Mouse (Mus musculus): Measurements from ENCODE around the gene Rab11fip4. TPM values are rescaled to one million over a fixed set of nuclear protein-coding genes. Genes with fewer than 3 reads are reported as not detected.
A peak's percentile ranks its signal among the peaks of the same experiment; 100 is the strongest.

The Rab11fip4 gene
- polyA plus RNA-seq, 1 experiment from 2014 or later: 1.3 TPM

DNA sequence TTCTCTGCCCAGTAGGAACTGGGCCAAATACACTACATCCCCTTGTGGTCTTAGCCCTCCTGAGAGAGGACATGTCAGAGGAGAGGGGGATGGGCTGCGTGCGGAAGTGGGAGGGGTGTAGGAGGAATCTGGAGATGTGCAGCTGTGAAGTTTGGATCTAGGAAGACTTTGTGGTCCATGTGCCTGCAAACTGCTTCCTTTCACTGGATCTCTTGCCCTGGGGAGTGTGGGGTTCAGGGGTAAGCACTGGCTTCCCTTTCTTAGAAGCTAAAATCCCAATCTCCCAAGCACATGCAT, 125.4 kb downstream of the Rab11fip4 start:
- no peak overlapping the region for H3K4me3 ChIP-seq (ENCODE audit: low read length)
- H3K27ac ChIP-seq (ENCODE audit: low read length): no peak overlapping the region
- no peak for ATAC-seq
- no peaks in the 10 kb centered on the region for H3K27me3 ChIP-seq (replicated peaks; ENCODE audit: control insufficient read depth, insufficient read depth, low read length)
- WGBS: 68% methylated on average over 2 of the region's 2 CpGs
- no peaks in the 10 kb centered on the region for H3K9me3 ChIP-seq (ENCODE audit: control insufficient read depth, low read length)
- peaks cover 52% of the 10 kb centered on the region for H3K4me1 ChIP-seq (ENCODE audit: control insufficient read depth, insufficient read depth, low read length)
- no peak overlapping the region for H3K9ac ChIP-seq (ENCODE audit: low read depth, low read length)
- no peaks in the 10 kb centered on the region for H3K36me3 ChIP-seq (ENCODE audit: control insufficient read depth, insufficient read depth, low read length)
- no peak overlapping the region for H3K4me2 ChIP-seq (ENCODE audit: low read depth, low read length)

DNA sequence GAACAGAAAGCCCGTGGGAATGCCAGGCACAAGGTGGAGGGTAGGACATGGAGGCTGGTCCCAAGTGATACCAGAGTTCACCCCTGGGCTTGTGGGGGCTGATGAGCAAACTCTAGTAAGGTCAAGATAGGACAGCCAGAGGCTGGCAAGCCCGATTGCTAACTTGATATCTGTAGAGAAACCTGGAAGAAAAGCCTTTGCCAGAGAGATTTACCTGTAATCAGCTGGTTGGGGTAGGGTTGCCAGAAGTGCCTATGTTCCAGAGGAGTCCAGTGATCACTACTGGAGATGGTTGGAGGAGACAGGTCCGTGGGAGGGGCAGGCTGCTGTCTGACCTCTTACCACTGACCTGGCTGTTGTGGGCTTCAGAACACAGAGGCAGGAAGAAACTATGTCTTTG, 126.3 kb downstream of the Rab11fip4 start:
- Histone ChIP-seq H3K27ac (ENCODE audit: low read length) (no peak overlapping the region), H3K9me3 (ENCODE audit: control insufficient read depth, low read length) (no peaks in the 10 kb centered on the region), H3K4me3 (ENCODE audit: low read length) (no peak overlapping the region), H3K36me3 (ENCODE audit: control insufficient read depth, insufficient read depth, low read length) (no peaks in the 10 kb centered on the region), H3K4me2 (ENCODE audit: low read depth, low read length) (no peak overlapping the region), H3K27me3 (replicated peaks; ENCODE audit: control insufficient read depth, insufficient read depth, low read length) (no peaks in the 10 kb centered on the region), H3K4me1 (ENCODE audit: control insufficient read depth, insufficient read depth, low read length) (peaks cover 50% of the 10 kb centered on the region), H3K9ac (ENCODE audit: low read depth, low read length) (0 out of 2 replicates have a peak overlapping the region, but pooled peaks have one; percentile 22)
- 57% methylated on average over 3 of the region's 3 CpGs for WGBS
- no peak for ATAC-seq

DNA sequence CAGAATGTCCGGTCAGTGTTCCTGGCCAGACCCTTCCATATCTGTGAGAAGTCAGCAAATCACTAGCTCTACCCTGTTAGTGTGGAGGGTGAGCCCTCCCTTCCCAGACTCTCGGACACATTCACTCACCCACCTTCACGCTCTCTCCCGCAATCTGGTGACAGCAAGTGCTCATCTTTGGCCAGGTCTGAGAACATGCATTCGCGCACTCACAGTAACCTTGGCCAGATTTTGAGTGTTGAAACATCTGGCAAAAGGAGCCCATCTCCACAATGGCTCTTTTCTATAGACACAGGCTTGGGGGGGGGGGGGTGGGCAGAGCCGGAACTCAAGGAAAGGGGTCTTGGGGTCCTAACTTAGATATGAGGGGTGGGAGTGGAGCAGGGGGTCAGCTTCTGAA, 126.8 kb downstream of the Rab11fip4 start:
- H3K4me2 ChIP-seq (ENCODE audit: low read depth, low read length): no peak overlapping the region
- no peak overlapping the region for H3K4me3 ChIP-seq (ENCODE audit: low read length)
- H3K27me3 ChIP-seq (replicated peaks; ENCODE audit: control insufficient read depth, insufficient read depth, low read length): no peaks in the 10 kb centered on the region
- H3K9me3 ChIP-seq (ENCODE audit: control insufficient read depth, low read length): no peaks in the 10 kb centered on the region
- no peak for ATAC-seq
- no peak overlapping the region for H3K27ac ChIP-seq (ENCODE audit: low read length)
- peaks cover 46% of the 10 kb centered on the region for H3K4me1 ChIP-seq (ENCODE audit: control insufficient read depth, insufficient read depth, low read length)
- no peak overlapping the region for H3K9ac ChIP-seq (ENCODE audit: low read depth, low read length)
- 73% methylated on average over 7 of the region's 7 CpGs for WGBS
- no peaks in the 10 kb centered on the region for H3K36me3 ChIP-seq (ENCODE audit: control insufficient read depth, insufficient read depth, low read length)

DNA sequence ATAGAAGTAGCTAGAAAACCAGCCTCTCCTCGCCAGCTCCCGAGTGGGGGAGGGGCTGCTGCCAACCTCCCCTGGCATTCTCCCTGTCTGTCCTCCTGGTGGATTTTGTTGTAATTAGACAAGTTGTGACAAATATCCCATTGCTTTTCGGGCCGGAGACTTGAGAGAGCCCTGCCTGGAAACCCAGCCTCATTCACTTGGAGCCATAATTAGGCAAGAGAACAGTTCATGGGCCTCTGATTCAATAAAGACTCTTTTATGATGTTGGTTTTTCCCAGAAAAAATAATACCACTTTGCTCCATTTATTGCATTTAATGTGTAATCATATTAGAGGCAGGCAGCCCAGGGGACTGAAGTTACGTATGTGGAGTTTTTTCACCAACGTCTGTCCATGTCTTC, 127.2 kb downstream of the Rab11fip4 start:
- 56% methylated on average over 6 of the region's 6 CpGs for WGBS
- Histone ChIP-seq H3K9ac (ENCODE audit: low read depth, low read length) (no peak overlapping the region), H3K9me3 (ENCODE audit: control insufficient read depth, low read length) (no peaks in the 10 kb centered on the region), H3K4me3 (ENCODE audit: low read length) (no peak overlapping the region), H3K27ac (ENCODE audit: low read length) (no peak overlapping the region), H3K4me2 (ENCODE audit: low read depth, low read length) (no peak overlapping the region), H3K4me1 (ENCODE audit: control insufficient read depth, insufficient read depth, low read length) (peaks cover 42% of the 10 kb centered on the region), H3K27me3 (replicated peaks; ENCODE audit: control insufficient read depth, insufficient read depth, low read length) (no peaks in the 10 kb centered on the region), H3K36me3 (ENCODE audit: control insufficient read depth, insufficient read depth, low read length) (no peaks in the 10 kb centered on the region)
- ATAC-seq: no peak

DNA sequence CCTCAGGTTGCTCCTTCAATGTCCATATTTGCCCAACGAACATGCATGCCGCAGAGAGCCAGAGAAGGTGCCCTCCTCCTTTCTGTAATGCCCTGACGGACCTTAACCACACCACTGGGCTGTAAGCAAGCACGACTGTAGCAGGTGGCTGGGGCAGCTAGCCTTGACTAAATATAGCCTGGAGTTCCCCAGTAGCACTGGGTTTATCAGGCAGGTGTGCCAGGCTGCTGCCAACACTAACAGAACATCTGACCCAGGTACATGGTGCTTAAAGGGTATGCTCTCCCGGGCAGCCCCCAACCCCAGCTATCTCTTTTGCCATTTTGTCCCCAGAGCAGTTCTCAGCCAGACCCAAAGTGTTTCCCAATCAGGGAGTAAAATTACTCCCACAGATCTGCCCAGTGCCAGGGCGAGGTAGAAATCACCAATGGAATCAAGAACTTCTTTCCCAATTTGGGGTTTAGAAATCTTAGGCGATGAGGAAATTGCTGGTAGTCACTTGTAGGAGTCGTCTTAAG, 127.9 kb downstream of the Rab11fip4 start:
- 0 out of 2 replicates have a peak overlapping the region, but pooled peaks have one; percentile 8 for H3K27ac ChIP-seq (ENCODE audit: low read length)
- no peak for ATAC-seq

DNA sequence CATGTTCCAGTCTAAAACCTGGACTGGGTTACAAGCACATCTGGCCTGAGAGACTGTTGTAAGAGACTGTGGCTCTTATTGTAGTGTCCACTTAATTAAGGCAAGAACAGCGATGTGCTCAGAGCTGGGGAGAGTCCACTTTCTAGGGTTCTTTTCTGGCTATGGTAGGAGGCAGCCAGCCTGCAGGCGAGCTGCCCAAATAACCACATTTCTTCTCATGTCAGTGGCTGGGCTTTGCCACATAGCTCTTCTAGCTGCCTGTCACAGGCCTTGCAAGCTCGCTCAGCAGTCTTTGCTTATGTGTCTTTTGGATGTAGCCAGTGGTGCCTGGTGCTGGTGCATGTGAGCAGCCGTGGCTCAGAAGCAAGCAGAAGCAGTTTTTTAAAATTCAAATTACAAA, 129.7 kb downstream of the Rab11fip4 start:
- Histone ChIP-seq H3K9me3 (ENCODE audit: control insufficient read depth, low read length) (no peaks in the 10 kb centered on the region), H3K4me2 (ENCODE audit: low read depth, low read length) (no peak overlapping the region), H3K9ac (ENCODE audit: low read depth, low read length) (no peak overlapping the region), H3K27ac (ENCODE audit: low read length) (no peak overlapping the region), H3K4me1 (ENCODE audit: control insufficient read depth, insufficient read depth, low read length) (peaks cover 27% of the 10 kb centered on the region), H3K4me3 (ENCODE audit: low read length) (no peak overlapping the region), H3K36me3 (ENCODE audit: control insufficient read depth, insufficient read depth, low read length) (no peaks in the 10 kb centered on the region), H3K27me3 (replicated peaks; ENCODE audit: control insufficient read depth, insufficient read depth, low read length) (no peaks in the 10 kb centered on the region)
- 79% methylated on average over 4 of the region's 4 CpGs for WGBS
- no peak for ATAC-seq

More for the DNA sequence above, 127.9 kb downstream of the Rab11fip4 start:
- 0 out of 2 replicates have a peak overlapping the region, but pooled peaks have one; percentile 18 for H3K4me2 ChIP-seq (ENCODE audit: low read depth, low read length)
- no peaks in the 10 kb centered on the region for H3K27me3 ChIP-seq (replicated peaks; ENCODE audit: control insufficient read depth, insufficient read depth, low read length)
- H3K4me3 ChIP-seq (ENCODE audit: low read length): no peak overlapping the region
- WGBS: 77% methylated on average over 8 of the region's 8 CpGs
- H3K9ac ChIP-seq (ENCODE audit: low read depth, low read length): no peak overlapping the region
- H3K4me1 ChIP-seq (ENCODE audit: control insufficient read depth, insufficient read depth, low read length): peaks cover 37% of the 10 kb centered on the region
- H3K9me3 ChIP-seq (ENCODE audit: control insufficient read depth, low read length): no peaks in the 10 kb centered on the region
- H3K36me3 ChIP-seq (ENCODE audit: control insufficient read depth, insufficient read depth, low read length): no peaks in the 10 kb centered on the region

DNA sequence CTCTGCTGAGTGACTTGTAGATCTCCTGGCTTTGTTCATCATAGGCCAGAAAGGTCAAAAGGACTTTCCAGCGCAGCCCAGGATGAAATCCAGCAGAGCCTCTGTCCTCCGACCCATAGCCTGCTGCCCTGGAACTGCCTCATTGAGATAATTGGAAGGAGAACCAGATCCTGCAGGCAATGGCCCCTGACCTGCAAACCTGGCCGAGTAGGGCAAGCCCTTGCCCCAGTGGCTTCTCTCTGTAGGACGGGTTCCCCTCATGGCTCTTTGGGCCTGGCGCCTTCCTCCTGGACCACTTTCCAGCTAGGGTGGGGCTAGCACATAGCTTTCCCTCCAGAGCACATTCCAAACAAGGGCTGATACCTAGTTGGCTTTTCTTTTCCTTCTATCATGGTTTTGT, 131.8 kb downstream of the Rab11fip4 start:
- Histone ChIP-seq H3K4me2 (ENCODE audit: low read depth, low read length) (no peak overlapping the region), H3K4me1 (ENCODE audit: control insufficient read depth, insufficient read depth, low read length) (peaks cover 13% of the 10 kb centered on the region; the same call in 1 of the 2 replicates), H3K27ac (ENCODE audit: low read length) (no peak overlapping the region), H3K36me3 (ENCODE audit: control insufficient read depth, insufficient read depth, low read length) (no peaks in the 10 kb centered on the region), H3K27me3 (replicated peaks; ENCODE audit: control insufficient read depth, insufficient read depth, low read length) (no peaks in the 10 kb centered on the region), H3K9ac (ENCODE audit: low read depth, low read length) (no peak overlapping the region), H3K4me3 (ENCODE audit: low read length) (no peak overlapping the region), H3K9me3 (ENCODE audit: control insufficient read depth, low read length) (no peaks in the 10 kb centered on the region)
- no peak for ATAC-seq
- WGBS: 87% methylated on average over 5 of the region's 5 CpGs

DNA sequence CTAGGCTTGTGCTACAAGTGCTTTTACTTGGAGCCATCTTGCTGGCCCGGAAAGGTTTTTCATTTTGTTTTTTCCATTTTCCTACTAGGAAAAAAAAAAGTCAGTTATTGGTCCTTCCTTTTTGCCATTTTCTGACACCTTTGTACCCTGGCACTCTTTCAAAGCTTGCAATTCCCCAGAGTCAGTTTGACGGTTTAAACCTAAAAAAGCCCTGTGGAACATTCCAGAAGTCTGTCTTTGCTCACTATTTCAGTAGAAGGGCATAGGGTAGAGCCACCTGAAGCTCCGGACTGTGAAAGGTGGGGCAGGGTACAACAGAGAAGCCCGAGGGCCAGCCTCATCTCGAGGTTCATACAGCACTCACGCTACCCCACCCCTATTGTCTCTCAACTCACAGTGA, 134.0 kb downstream of the Rab11fip4 start:
- H3K4me3 ChIP-seq (ENCODE audit: low read length): no peak overlapping the region
- H3K27ac ChIP-seq (ENCODE audit: low read length): no peak overlapping the region
- WGBS: 87% methylated on average over 6 of the region's 6 CpGs
- H3K4me1 ChIP-seq (ENCODE audit: control insufficient read depth, insufficient read depth, low read length): 0 out of 2 replicates have a peak, but pooled peaks cover 5% of the 10 kb centered on the region
- H3K9me3 ChIP-seq (ENCODE audit: control insufficient read depth, low read length): no peaks in the 10 kb centered on the region
- H3K4me2 ChIP-seq (ENCODE audit: low read depth, low read length): no peak overlapping the region
- H3K36me3 ChIP-seq (ENCODE audit: control insufficient read depth, insufficient read depth, low read length): no peaks in the 10 kb centered on the region
- H3K27me3 ChIP-seq (replicated peaks; ENCODE audit: control insufficient read depth, insufficient read depth, low read length): no peaks in the 10 kb centered on the region
- no peak for ATAC-seq
- H3K9ac ChIP-seq (ENCODE audit: low read depth, low read length): no peak overlapping the region

DNA sequence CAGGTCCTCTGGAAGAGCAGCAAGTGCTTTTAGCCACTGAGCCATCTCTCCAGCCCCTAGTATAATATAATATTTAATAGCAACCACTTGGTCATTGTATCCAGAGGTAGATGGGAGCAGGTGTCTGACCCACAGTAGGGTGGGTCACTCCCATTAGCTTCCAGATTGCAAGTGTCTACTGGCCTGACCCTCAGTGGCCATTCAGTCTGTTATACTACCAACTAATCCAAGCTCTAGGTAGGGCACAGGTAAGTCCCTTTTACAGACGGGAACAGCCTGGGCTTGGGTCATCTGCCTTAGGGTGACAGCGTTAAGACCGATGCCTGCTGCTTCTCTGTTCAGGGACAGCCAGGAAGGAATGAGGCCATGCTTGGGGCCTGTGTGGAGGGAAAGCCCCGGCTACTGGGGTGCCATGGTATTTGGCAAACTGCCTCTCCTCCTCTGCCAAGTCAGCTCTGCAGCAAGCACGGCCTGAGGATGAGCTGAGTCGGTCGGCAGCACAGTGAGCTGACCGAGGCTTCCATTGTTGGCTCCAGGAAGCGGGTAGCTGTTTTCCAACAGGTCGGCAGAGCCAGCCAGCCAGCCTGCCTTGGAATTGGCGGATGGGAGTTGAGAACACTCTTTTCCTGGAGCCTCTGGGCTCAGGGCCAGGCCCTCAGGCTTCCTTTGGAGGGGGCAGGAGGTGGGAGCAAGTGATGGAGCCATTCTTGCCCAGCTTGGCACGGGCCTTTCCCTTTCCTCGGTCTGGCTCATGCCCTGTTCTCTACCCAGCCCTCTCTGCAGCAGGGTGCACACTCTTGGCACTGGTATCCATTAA, 138.4 kb downstream of the Rab11fip4 start:
- peak; percentile 42; the same call in 1 of the 2 replicates for ATAC-seq
- peak overlapping the region; percentile 34; the same call in 1 of the 2 replicates for H3K27ac ChIP-seq (ENCODE audit: low read length)
- H3K9me3 ChIP-seq (ENCODE audit: control insufficient read depth, low read length): no peaks in the 10 kb centered on the region
- H3K27me3 ChIP-seq (replicated peaks; ENCODE audit: control insufficient read depth, insufficient read depth, low read length): no peaks in the 10 kb centered on the region
- WGBS: 74% methylated on average over 13 of the region's 13 CpGs
- 0 out of 2 replicates have a peak, but pooled peaks cover 3% of the 10 kb centered on the region for H3K4me1 ChIP-seq (ENCODE audit: control insufficient read depth, insufficient read depth, low read length)
- no peak overlapping the region for H3K4me2 ChIP-seq (ENCODE audit: low read depth, low read length)
- H3K9ac ChIP-seq (ENCODE audit: low read depth, low read length): no peak overlapping the region
- no peaks in the 10 kb centered on the region; the same call in 1 of the 2 replicates for H3K36me3 ChIP-seq (ENCODE audit: control insufficient read depth, insufficient read depth, low read length)
- no peak overlapping the region for H3K4me3 ChIP-seq (ENCODE audit: low read length)

Measured in intestine, embryonic 16.5 days (tissue).